Mouse (Mus musculus) liver, postnatal 0 days (tissue): ENCODE data around the gene Rhoj. TPM values are rescaled to one million over a fixed set of nuclear protein-coding genes. Genes with fewer than 3 reads are reported as not detected.
A peak's percentile ranks its signal among the peaks of the same experiment; 100 is the strongest.

Experiments
- ATAC-seq: fragments of 200-750 bp; cut with Nextera tagmentation; 2 replicates; pipeline ENCODE4 v1.8.0; 2017; ENCODE audit warnings: mild to moderate bottlenecking, moderate library complexity
- DNase-seq: peaks from one replicate; pipeline ENCODE4 v3.0.0-alpha.2; 2016
- H3K27ac ChIP-seq: fragments of 300-500 bp; sonication (generic); 2 replicates; pipeline ENCODE4 v1.5.1; 2014; ENCODE audit warnings: antibody characterized with exemption, moderate library complexity, mild to moderate bottlenecking, low read depth
- H3K27me3 ChIP-seq: fragments of 300-500 bp; sonication (generic); 2 replicates; pipeline ENCODE4 v1.6.1; 2014; ENCODE audit warnings: low read length, control low read depth, mixed read lengths; ENCODE audit not compliant: insufficient read depth
- H3K36me3 ChIP-seq: fragments of 300-500 bp; sonication (generic); replicated peaks from 2 replicates; pipeline ENCODE4 v1.6.1; 2014; ENCODE audit warnings: mild to moderate bottlenecking, control low read depth, low read length, moderate library complexity, mixed read lengths; ENCODE audit not compliant: insufficient read depth
- H3K4me1 ChIP-seq: fragments of 300-500 bp; sonication (generic); 2 replicates; pipeline ENCODE4 v1.6.1; 2014; ENCODE audit warnings: antibody characterized with exemption, mild to moderate bottlenecking, control low read depth; ENCODE audit not compliant: insufficient read depth
- H3K4me2 ChIP-seq: fragments of 300-500 bp; sonication (generic); 2 replicates; pipeline ENCODE4 v1.6.1; 2014; ENCODE audit warnings: low read depth, mild to moderate bottlenecking, low read length, moderate library complexity, mixed read lengths
- H3K4me3 ChIP-seq: fragments of 300-500 bp; sonication (generic); 2 replicates; pipeline ENCODE4 v1.5.1; 2014; ENCODE audit warnings: low read depth, low read length
- H3K9ac ChIP-seq: fragments of 300-500 bp; sonication (generic); replicated peaks from 2 replicates; pipeline ENCODE4 v1.6.1; 2014; ENCODE audit warnings: mild to moderate bottlenecking, moderate library complexity
- H3K9me3 ChIP-seq: fragments of 300-500 bp; sonication (generic); 2 replicates; pipeline ENCODE4 v1.6.1; 2016; ENCODE audit warnings: mild to moderate bottlenecking, control low read depth, low read length, mixed read lengths
- CTCF ChIP-seq: sonication (generic); IDR thresholded peaks from 2 replicates; pipeline ENCODE4 v1.5.1; 2016; ENCODE audit warnings: antibody characterized with exemption, low read depth
- EP300 ChIP-seq: IDR thresholded peaks from 2 replicates; pipeline ENCODE4 v1.6.1; 2016; ENCODE audit warnings: antibody characterized with exemption, low read depth, mild to moderate bottlenecking
- WGBS: fragments of 180-500 bp; shearing (Covaris S2); extraction: QIAGEN DNeasy Blood & Tissue Kit; methylation state at CpG from one replicate; pipeline ENCODE4 v1.1.7; 2014; ENCODE audit not compliant: insufficient replicate concordance; 5-methylcytosine and 5-hydroxymethylcytosine counted together
- polyA plus RNA-seq: library from polyadenylated mRNA; unstranded; fragments of >200 nt; fragmentation: Nextera tagmentation; extraction: Ambion mirVana; gene quantifications from 2 replicates; pipeline ENCODE4 v1.2.1, GENCODE M21; 2015

Rhoj gene
- polyA plus RNA-seq, 1 experiment from 2014 or later: 6.8 TPM

DNA sequence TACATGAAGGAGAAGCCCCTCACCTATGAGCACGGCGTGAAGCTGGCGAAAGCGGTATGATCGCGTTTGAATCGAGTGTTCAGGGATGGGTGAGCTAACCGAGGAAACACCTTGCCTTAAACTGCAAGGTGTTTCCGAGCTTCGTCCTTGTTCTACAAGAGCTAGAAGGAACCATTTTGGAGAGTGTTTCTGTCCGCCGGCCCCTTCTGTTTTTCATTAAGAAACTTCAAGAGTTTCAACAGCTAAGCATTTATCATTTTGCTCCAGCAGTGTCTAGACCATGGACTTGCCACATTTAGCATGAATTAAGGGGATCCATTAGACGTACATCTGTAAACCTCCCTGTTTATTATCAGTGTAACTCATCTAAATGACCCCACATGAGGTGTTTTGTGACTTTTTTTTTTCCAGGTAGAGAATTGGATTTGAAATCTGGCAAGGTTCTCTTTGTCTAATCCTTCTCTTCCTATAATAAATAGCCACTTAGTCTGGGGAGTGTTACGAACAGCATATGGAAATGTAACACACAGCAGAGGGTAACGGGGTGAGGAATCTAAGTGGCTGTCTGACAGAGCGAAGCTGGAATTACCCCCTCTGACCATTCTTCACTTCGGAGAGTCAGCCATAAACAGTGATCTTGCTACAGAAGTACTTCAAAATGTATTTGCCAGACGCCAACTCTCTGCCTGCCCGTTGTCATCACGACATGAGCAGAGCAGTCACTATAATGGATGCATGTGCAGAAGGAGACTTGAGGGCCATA lies 86.1 kb downstream of the Rhoj start:
- Histone ChIP-seq H3K9ac (no peak overlapping the region), H3K9me3 (no peaks in the 10 kb centered on the region), H3K36me3 (no peaks in the 10 kb centered on the region), H3K4me3 (no peak overlapping the region), H3K27me3 (no peaks in the 10 kb centered on the region), H3K4me1 (no peaks in the 10 kb centered on the region), H3K4me2 (no peak overlapping the region), H3K27ac (no peak overlapping the region)
- ATAC-seq (no peak), DNase-seq (no peak)
- TF ChIP-seq CTCF (no peak), EP300 (no peak)
- WGBS: 85% methylated on average over 20 of the region's 20 CpGs

- Histone ChIP-seq H3K4me3 (no peak overlapping the region), H3K36me3 (no peaks in the 10 kb centered on the region), H3K9ac (no peak overlapping the region), H3K4me1 (no peaks in the 10 kb centered on the region), H3K9me3 (no peaks in the 10 kb centered on the region), H3K27ac (no peak overlapping the region), H3K27me3 (no peaks in the 10 kb centered on the region), H3K4me2 (no peak overlapping the region)
- WGBS: 78% methylated on average over 3 of the region's 3 CpGs
- TF ChIP-seq EP300: no peak
- no peak for TF ChIP-seq CTCF
- DNase-seq: no peak
- no peak for ATAC-seq
These were observed 88.5 kb downstream of the Rhoj start for GRCm38 (mm10) chr12:75396616-75397015.

- no peak for ATAC-seq
- Histone ChIP-seq H3K9ac (no peak overlapping the region), H3K27ac (no peak overlapping the region), H3K9me3 (no peaks in the 10 kb centered on the region), H3K27me3 (no peaks in the 10 kb centered on the region), H3K4me2 (no peak overlapping the region), H3K4me1 (no peaks in the 10 kb centered on the region), H3K4me3 (no peak overlapping the region), H3K36me3 (no peaks in the 10 kb centered on the region)
- DNase-seq: no peak
- WGBS: 65% methylated on average over 7 of the region's 7 CpGs
- TF ChIP-seq EP300 (no peak), CTCF (no peak)
These were observed 89.0 kb downstream of the Rhoj start for GRCm38 (mm10) chr12:75397077-75397476.

DNA sequence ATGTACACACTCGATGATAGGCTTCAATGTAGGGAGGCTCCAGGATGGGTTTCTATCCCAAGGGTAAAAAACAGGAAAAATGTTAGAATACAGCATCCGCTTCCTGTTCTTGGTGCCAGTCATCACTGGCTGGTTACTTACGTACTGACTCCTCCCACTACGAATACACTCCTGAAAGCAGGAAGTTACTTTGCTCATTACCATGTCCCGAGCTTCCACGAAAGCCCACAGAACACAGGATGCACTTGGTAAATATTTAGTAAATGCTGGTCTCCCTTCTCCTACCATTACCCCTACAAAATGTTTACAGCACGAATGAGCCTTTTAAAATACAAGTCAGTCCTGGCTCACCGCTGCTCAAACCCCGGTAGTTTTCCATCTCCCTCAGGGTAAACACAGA lies 104.8 kb downstream of the Rhoj start:
- Histone ChIP-seq H3K4me3 (no peak overlapping the region), H3K4me1 (no peaks in the 10 kb centered on the region), H3K4me2 (peak overlapping the region; percentile 49), H3K36me3 (no peaks in the 10 kb centered on the region), H3K9me3 (no peaks in the 10 kb centered on the region), H3K27me3 (no peaks in the 10 kb centered on the region), H3K9ac (no peak overlapping the region), H3K27ac (no peak overlapping the region)
- ATAC-seq: no peak
- WGBS: 45% methylated on average over 9 of the region's 9 CpGs
- TF ChIP-seq EP300: no peak
- no peak for DNase-seq

DNA sequence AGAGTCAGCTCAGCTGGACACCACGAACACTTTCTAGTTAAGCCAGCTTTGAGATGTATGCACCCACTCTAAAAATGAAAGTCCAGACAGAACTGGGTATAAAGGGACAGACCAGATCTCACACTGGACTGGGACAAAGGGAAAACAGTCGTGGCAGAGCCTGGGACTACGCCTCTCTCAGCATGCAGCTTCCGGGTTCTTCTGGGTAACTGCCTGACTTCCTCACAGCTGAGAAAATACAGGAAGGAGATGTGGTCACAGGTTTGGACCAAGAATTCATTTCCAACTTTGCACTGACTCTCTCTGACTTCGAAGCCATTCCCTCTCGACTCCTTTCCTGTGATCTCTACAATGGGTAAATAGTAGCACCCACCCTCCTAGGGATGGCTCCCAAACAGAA lies 106.9 kb downstream of the Rhoj start:
- H3K27ac ChIP-seq: no peak overlapping the region
- ATAC-seq: no peak
- WGBS: 43% methylated on average over 6 of the region's 6 CpGs

GRCm38 (mm10) chr12:75416681-75417080 lies 108.6 kb downstream of the Rhoj start, which contains the start of gene Gphb5:
Gene Gphb5 (minus strand): TSS chr12:75416781.
- no peak for DNase-seq

More for the DNA sequence above, 106.9 kb downstream of the Rhoj start:
- H3K4me1 ChIP-seq: no peaks in the 10 kb centered on the region
- TF ChIP-seq CTCF: no peak
- TF ChIP-seq EP300: no peak
- H3K27me3 ChIP-seq: no peaks in the 10 kb centered on the region
- no peak overlapping the region for H3K4me3 ChIP-seq
- DNase-seq: no peak
- H3K36me3 ChIP-seq: no peaks in the 10 kb centered on the region
- no peaks in the 10 kb centered on the region for H3K9me3 ChIP-seq
- no peak overlapping the region for H3K4me2 ChIP-seq
- no peak overlapping the region for H3K9ac ChIP-seq

More at GRCm38 (mm10) chr12:75416681-75417080, 108.6 kb downstream of the Rhoj start, which contains the start of gene Gphb5:
- Histone ChIP-seq H3K9ac (no peak within 1 kb of the TSS), H3K27me3 (no peaks in the 10 kb centered on the region), H3K4me3 (no peak within 1 kb of the TSS), H3K27ac (no peak within 1 kb of the TSS), H3K36me3 (no peaks in the 10 kb centered on the region), H3K4me1 (no peaks in the 10 kb centered on the region), H3K4me2 (no peak within 1 kb of the TSS), H3K9me3 (no peaks in the 10 kb centered on the region)
- 75% methylated on average over 4 of the region's 4 CpGs for WGBS
- TF ChIP-seq EP300 (no peak), CTCF (no peak)
- no peak for ATAC-seq
